Mouse (Mus musculus): ENCODE measurements around the gene Eif2b2. TPM values are rescaled to one million over a fixed set of nuclear protein-coding genes. Genes with fewer than 3 reads are reported as not detected.

Gene Eif2b2
- polyA plus RNA-seq, 1 experiment from 2014 or later: 77.6 TPM

DNA sequence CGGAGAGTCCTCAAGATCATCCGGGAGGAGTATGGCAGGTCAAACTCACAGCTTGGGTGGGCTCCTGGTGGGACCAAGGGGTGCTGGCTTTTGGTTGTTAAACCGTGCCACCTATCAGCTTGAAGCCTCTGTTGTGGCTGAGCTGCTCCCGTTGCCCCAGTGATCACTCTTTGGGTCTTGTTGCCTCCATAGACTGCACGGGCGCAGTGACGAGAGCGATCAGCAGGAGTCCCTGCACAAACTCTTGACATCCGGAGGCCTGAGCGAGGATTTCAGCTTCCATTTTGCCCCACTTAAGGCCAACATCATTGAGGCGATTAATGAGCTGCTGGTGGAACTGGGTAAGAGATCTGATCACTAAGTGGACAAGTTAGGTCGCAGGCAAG lies 617 bp downstream of the Eif2b2 start:
- DNase-seq (ENCODE audit: low spot score): no peak

DNA sequence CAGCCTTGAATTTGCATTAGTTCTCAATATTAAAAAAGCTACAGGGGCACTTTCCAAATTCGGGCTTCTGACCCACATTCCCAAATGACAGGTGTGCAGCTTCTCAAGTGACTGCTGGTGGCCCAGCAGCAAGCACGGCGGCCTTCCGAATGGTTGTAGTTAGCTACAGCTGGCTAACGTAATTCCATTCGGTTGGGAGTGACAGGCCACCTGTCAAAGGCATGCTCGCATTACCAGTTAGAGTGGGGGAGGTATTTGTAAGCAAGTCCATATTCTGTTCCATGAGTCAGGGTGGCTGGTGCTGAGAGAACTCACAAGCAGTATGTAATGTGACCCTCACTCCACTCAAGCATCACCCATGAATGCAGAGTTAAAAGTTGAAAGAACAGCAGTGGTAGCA lies 7.9 kb downstream of the Eif2b2 start:
- Histone ChIP-seq H3K27ac (no peak overlapping the region), H3K9me3 (ENCODE audit: control insufficient read depth, low read length) (no peaks in the 10 kb centered on the region), H3K9ac (no peak overlapping the region), H3K27me3 (ENCODE audit: control insufficient read depth, insufficient read depth, low read length) (no peaks in the 10 kb centered on the region), H3K4me3 (replicated peaks; ENCODE audit: low read length) (no peak overlapping the region), H3K36me3 (replicated peaks; ENCODE audit: control insufficient read depth, insufficient read depth) (peaks cover 52% of the 10 kb centered on the region), H3K4me1 (replicated peaks; ENCODE audit: control insufficient read depth, insufficient read depth, low read length) (no peaks in the 10 kb centered on the region), H3K4me2 (replicated peaks) (no peak overlapping the region)
- no peak for ATAC-seq (ENCODE audit: low FRiP score)
- 76% methylated on average over 7 of the region's 7 CpGs for WGBS
- DNase-seq (ENCODE audit: low spot score): no peak

More for the DNA sequence above, 617 bp downstream of the Eif2b2 start:
- Histone ChIP-seq H3K4me1 (replicated peaks; ENCODE audit: control insufficient read depth, insufficient read depth, low read length) (peaks cover 16% of the 10 kb centered on the region), H3K9ac (peak overlapping the region; percentile 63), H3K4me2 (replicated peaks) (peak overlapping the region; percentile 81), H3K27ac (0 out of 2 replicates have a peak overlapping the region, but pooled peaks have one; percentile 61), H3K4me3 (replicated peaks; ENCODE audit: low read length) (peak overlapping the region; percentile 60), H3K27me3 (ENCODE audit: control insufficient read depth, insufficient read depth, low read length) (no peaks in the 10 kb centered on the region), H3K36me3 (replicated peaks; ENCODE audit: control insufficient read depth, insufficient read depth) (peaks cover 35% of the 10 kb centered on the region), H3K9me3 (ENCODE audit: control insufficient read depth, low read length) (no peaks in the 10 kb centered on the region)
- no peak; the same call in 1 of the 2 replicates for ATAC-seq (ENCODE audit: low FRiP score)
- 4% methylated on average over 12 of the region's 12 CpGs for WGBS

- H3K36me3 ChIP-seq (replicated peaks; ENCODE audit: control insufficient read depth, insufficient read depth): peaks cover 44% of the 10 kb centered on the region
- H3K9ac ChIP-seq: no peak overlapping the region
- no peaks in the 10 kb centered on the region for H3K4me1 ChIP-seq (replicated peaks; ENCODE audit: control insufficient read depth, insufficient read depth, low read length)
- no peaks in the 10 kb centered on the region for H3K9me3 ChIP-seq (ENCODE audit: control insufficient read depth, low read length)
- no peak for DNase-seq (ENCODE audit: low spot score)
- no peak overlapping the region for H3K4me2 ChIP-seq (replicated peaks)
- H3K4me3 ChIP-seq (replicated peaks; ENCODE audit: low read length): no peak overlapping the region
- no peak overlapping the region for H3K27ac ChIP-seq
- no peak for ATAC-seq (ENCODE audit: low FRiP score)
- WGBS: 75% methylated on average over 15 of the region's 15 CpGs
- H3K27me3 ChIP-seq (ENCODE audit: control insufficient read depth, insufficient read depth, low read length): no peaks in the 10 kb centered on the region
Observed at GRCm38 (mm10) chr12:85227876-85228599, 8.8 kb downstream of the Eif2b2 start.

GRCm38 (mm10) chr12:85233376-85234358 lies 14.4 kb downstream of the Eif2b2 start:
- ATAC-seq (ENCODE audit: low FRiP score) (no peak), DNase-seq (ENCODE audit: low spot score) (no peak)
- Histone ChIP-seq H3K4me1 (replicated peaks; ENCODE audit: control insufficient read depth, insufficient read depth, low read length) (no peaks in the 10 kb centered on the region; the same call in 1 of the 2 replicates), H3K9me3 (ENCODE audit: control insufficient read depth, low read length) (no peaks in the 10 kb centered on the region), H3K4me3 (replicated peaks; ENCODE audit: low read length) (no peak overlapping the region), H3K36me3 (replicated peaks; ENCODE audit: control insufficient read depth, insufficient read depth) (peaks cover 17% of the 10 kb centered on the region), H3K27me3 (ENCODE audit: control insufficient read depth, insufficient read depth, low read length) (no peaks in the 10 kb centered on the region), H3K27ac (peak overlapping the region; percentile 7), H3K9ac (no peak overlapping the region), H3K4me2 (replicated peaks) (no peak overlapping the region)
- WGBS: 61% methylated on average over 21 of the region's 21 CpGs

DNA sequence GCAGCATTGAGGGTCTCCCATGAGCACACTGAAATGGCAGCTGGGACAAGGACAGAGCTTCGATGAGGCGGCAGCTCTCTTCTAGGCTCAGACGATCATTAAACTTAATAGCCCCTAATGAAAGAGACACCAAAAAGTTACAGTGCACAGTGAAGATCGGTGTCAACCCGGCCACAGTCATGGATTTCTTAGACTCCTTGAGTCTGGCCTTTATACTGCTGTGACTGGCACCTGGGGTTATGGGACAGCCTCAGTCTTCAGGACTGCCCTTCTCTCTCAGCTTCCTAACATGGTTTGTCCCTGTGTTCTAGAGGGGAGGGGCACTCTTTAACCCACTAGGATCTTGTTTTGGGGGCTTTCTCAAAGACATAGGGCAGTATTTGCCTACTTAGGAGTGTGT lies 18.3 kb downstream of the Eif2b2 start:
- ATAC-seq (ENCODE audit: low FRiP score): no peak
- Histone ChIP-seq H3K27me3 (ENCODE audit: control insufficient read depth, insufficient read depth, low read length) (no peaks in the 10 kb centered on the region), H3K4me2 (replicated peaks) (no peak overlapping the region), H3K9me3 (ENCODE audit: control insufficient read depth, low read length) (no peaks in the 10 kb centered on the region), H3K9ac (no peak overlapping the region), H3K4me3 (replicated peaks; ENCODE audit: low read length) (no peak overlapping the region), H3K36me3 (replicated peaks; ENCODE audit: control insufficient read depth, insufficient read depth) (peaks cover 17% of the 10 kb centered on the region), H3K27ac (no peak overlapping the region), H3K4me1 (replicated peaks; ENCODE audit: control insufficient read depth, insufficient read depth, low read length) (no peaks in the 10 kb centered on the region; the same call in 1 of the 2 replicates)
- DNase-seq (ENCODE audit: low spot score): no peak
- 93% methylated on average over 5 of the region's 5 CpGs for WGBS

- Histone ChIP-seq H3K27ac (no peak overlapping the region), H3K27me3 (ENCODE audit: control insufficient read depth, insufficient read depth, low read length) (no peaks in the 10 kb centered on the region), H3K9ac (no peak overlapping the region), H3K4me3 (replicated peaks; ENCODE audit: low read length) (no peak overlapping the region), H3K4me1 (replicated peaks; ENCODE audit: control insufficient read depth, insufficient read depth, low read length) (no peaks in the 10 kb centered on the region), H3K36me3 (replicated peaks; ENCODE audit: control insufficient read depth, insufficient read depth) (peaks cover 16% of the 10 kb centered on the region), H3K4me2 (replicated peaks) (no peak overlapping the region), H3K9me3 (ENCODE audit: control insufficient read depth, low read length) (0 out of 2 replicates have a peak, but pooled peaks cover 8% of the 10 kb centered on the region)
- ATAC-seq (ENCODE audit: low FRiP score) (no peak), DNase-seq (ENCODE audit: low spot score) (no peak)
- 89% methylated on average over 3 of the region's 3 CpGs for WGBS
Observed at GRCm38 (mm10) chr12:85252083-85252482, 32.8 kb downstream of the Eif2b2 start.

DNA sequence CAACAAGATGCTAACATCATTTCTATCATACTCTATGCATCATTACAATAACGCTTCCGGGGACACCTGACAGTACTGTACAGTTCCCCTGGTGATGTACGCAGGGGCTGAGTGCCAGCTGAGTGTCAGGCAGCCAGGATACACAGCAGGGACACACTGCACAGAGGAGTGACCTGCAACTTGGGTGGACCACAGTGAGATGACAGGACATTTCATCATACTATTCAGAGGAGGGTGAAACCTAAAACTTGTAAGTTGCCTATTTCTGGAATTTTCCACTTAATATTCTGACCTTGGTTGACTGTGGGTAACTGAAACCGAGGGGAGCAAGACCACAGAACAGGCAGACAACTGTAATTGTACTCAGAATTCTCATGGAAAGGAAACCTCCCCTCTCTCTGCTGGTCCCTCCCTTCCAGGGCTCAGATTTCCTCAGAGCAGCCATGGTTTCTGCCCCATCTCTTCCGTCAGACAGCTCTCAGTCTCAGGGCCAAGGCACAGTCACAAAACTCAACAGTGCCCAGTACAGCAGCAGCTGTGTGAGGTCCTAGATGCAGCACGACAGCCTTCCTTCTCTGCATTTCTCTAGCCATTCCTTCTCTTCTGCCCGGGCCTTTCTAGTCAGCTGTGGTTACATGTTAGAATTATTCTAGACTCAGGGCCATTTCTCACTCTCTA lies 36.9 kb downstream of the Eif2b2 start:
- Histone ChIP-seq H3K27me3 (ENCODE audit: control insufficient read depth, insufficient read depth, low read length) (no peaks in the 10 kb centered on the region), H3K27ac (no peak overlapping the region), H3K9me3 (ENCODE audit: control insufficient read depth, low read length) (no peaks in the 10 kb centered on the region), H3K36me3 (replicated peaks; ENCODE audit: control insufficient read depth, insufficient read depth) (peaks cover 25% of the 10 kb centered on the region), H3K4me2 (replicated peaks) (no peak overlapping the region), H3K4me1 (replicated peaks; ENCODE audit: control insufficient read depth, insufficient read depth, low read length) (no peaks in the 10 kb centered on the region), H3K4me3 (replicated peaks; ENCODE audit: low read length) (no peak overlapping the region), H3K9ac (no peak overlapping the region)
- ATAC-seq (ENCODE audit: low FRiP score) (no peak), DNase-seq (ENCODE audit: low spot score) (no peak)
- 73% methylated on average over 7 of the region's 7 CpGs for WGBS

- no peak for ATAC-seq (ENCODE audit: low FRiP score)
- H3K9ac ChIP-seq: no peak overlapping the region
- no peak overlapping the region for H3K27ac ChIP-seq
- H3K36me3 ChIP-seq (replicated peaks; ENCODE audit: control insufficient read depth, insufficient read depth): peaks cover 25% of the 10 kb centered on the region
- no peak for DNase-seq (ENCODE audit: low spot score)
- no peaks in the 10 kb centered on the region for H3K9me3 ChIP-seq (ENCODE audit: control insufficient read depth, low read length)
- no peaks in the 10 kb centered on the region for H3K27me3 ChIP-seq (ENCODE audit: control insufficient read depth, insufficient read depth, low read length)
- no peak overlapping the region for H3K4me3 ChIP-seq (replicated peaks; ENCODE audit: low read length)
- WGBS: 87% methylated on average over 7 of the region's 7 CpGs
- no peaks in the 10 kb centered on the region for H3K4me1 ChIP-seq (replicated peaks; ENCODE audit: control insufficient read depth, insufficient read depth, low read length)
- H3K4me2 ChIP-seq (replicated peaks): no peak overlapping the region
Observed at GRCm38 (mm10) chr12:85257008-85257639, 37.8 kb downstream of the Eif2b2 start.

Measured in hindbrain, embryonic 14.5 days (tissue).